Mouse (Mus musculus): ENCODE results near the gene Kdm6b. TPM values are rescaled to one million over a fixed set of nuclear protein-coding genes. Genes with fewer than 3 reads are reported as not detected.

Kdm6b gene
- polyA plus RNA-seq, 1 experiment, result 9.3 TPM

- TF ChIP-seq POLR2A (IDR thresholded peaks at IDR 0.05; ENCODE audit: borderline replicate concordance, low read depth, low read length), result no peak
- no peak for TF ChIP-seq CTCF (IDR thresholded peaks at IDR 0.05; ENCODE audit: low read depth, low read length)
- Histone ChIP-seq H3K27ac (ENCODE audit: insufficient read depth, low read depth, low read length) (no peak overlapping the region), H3K4me3 (ENCODE audit: insufficient read depth, low read length) (no peak overlapping the region), H3K4me1 (ENCODE audit: control insufficient read depth, insufficient read depth, low read length) (no peaks in the 10 kb centered on the region)
Measured at GRCm38 (mm10) chr11:69357690-69358089, 55.8 kb downstream of the Kdm6b start.

GRCm38 (mm10) chr11:69356544-69356943 is 56.9 kb downstream of the Kdm6b start:
- Histone ChIP-seq H3K4me1 (ENCODE audit: control insufficient read depth, insufficient read depth, low read length) (no peaks in the 10 kb centered on the region), H3K27ac (ENCODE audit: insufficient read depth, low read depth, low read length) (no peak overlapping the region), H3K4me3 (ENCODE audit: insufficient read depth, low read length) (no peak overlapping the region)
- TF ChIP-seq POLR2A (IDR thresholded peaks at IDR 0.05; ENCODE audit: borderline replicate concordance, low read depth, low read length) (no peak), CTCF (IDR thresholded peaks at IDR 0.05; ENCODE audit: low read depth, low read length) (no peak)

Other genes with a start within 250 kb of the Kdm6b start
- gene Alox8, start 215.8 kb downstream of the Kdm6b start, polyA plus RNA-seq (2012; ENCODE audit: insufficient read depth, insufficient read length, missing spikeins), result not detected in 2 replicates
- gene Gucy2e, start 176.6 kb downstream of the Kdm6b start, polyA plus RNA-seq (2012; ENCODE audit: insufficient read depth, insufficient read length, missing spikeins), result not detected in 2 replicates
- gene Cntrob, start 89.9 kb downstream of the Kdm6b start, polyA plus RNA-seq (2012; ENCODE audit: insufficient read depth, insufficient read length, missing spikeins), result 15.4 and 16.8 TPM in 2 replicates
- gene Trappc1, start 89.7 kb downstream of the Kdm6b start, polyA plus RNA-seq (2012; ENCODE audit: insufficient read depth, insufficient read length, missing spikeins), result 109 and 110 TPM in 2 replicates
- 0.43 and 0.88 TPM in 2 replicates for gene Kcnab3, start 87.4 kb downstream of the Kdm6b start, polyA plus RNA-seq (2012; ENCODE audit: insufficient read depth, insufficient read length, missing spikeins)
- 4.6 and 4.8 TPM in 2 replicates for gene Rnf227, start 73.2 kb downstream of the Kdm6b start, polyA plus RNA-seq (2012; ENCODE audit: insufficient read depth, insufficient read length, missing spikeins)
- gene Chd3, start 44.3 kb downstream of the Kdm6b start, polyA plus RNA-seq (2012; ENCODE audit: insufficient read depth, insufficient read length, missing spikeins), result 134 and 137 TPM in 2 replicates
- gene Naa38, start 18.2 kb downstream of the Kdm6b start, polyA plus RNA-seq (2012; ENCODE audit: insufficient read depth, insufficient read length, missing spikeins), result 69.8 and 73.7 TPM in 2 replicates
- 22.5 and 23.2 TPM in 2 replicates for gene Cyb5d1, start 18.0 kb downstream of the Kdm6b start, polyA plus RNA-seq (2012; ENCODE audit: insufficient read depth, insufficient read length, missing spikeins)
- gene Tmem88, start 15.4 kb downstream of the Kdm6b start, polyA plus RNA-seq (2012; ENCODE audit: insufficient read depth, insufficient read length, missing spikeins), result not detected in 2 replicates
- 0.72 and 0.76 TPM in 2 replicates for gene Dnah2, start 135.4 kb upstream of the Kdm6b start, polyA plus RNA-seq (2012; ENCODE audit: insufficient read depth, insufficient read length, missing spikeins)
- 0.33 TPM in 1 of 2 replicates, not detected in the other for gene Efnb3, start 146.5 kb upstream of the Kdm6b start, polyA plus RNA-seq (2012; ENCODE audit: insufficient read depth, insufficient read length, missing spikeins)
- 8.2 and 8.8 TPM in 2 replicates for gene Wrap53, start 166.6 kb upstream of the Kdm6b start, polyA plus RNA-seq (2012; ENCODE audit: insufficient read depth, insufficient read length, missing spikeins)
- gene Trp53, start 166.7 kb upstream of the Kdm6b start, polyA plus RNA-seq (2012; ENCODE audit: insufficient read depth, insufficient read length, missing spikeins), result 76.1 and 79.7 TPM in 2 replicates
- not detected in 2 replicates for gene Atp1b2, start 192.3 kb upstream of the Kdm6b start, polyA plus RNA-seq (2012; ENCODE audit: insufficient read depth, insufficient read length, missing spikeins)
- not detected in 2 replicates for gene Shbg, start 204.2 kb upstream of the Kdm6b start, polyA plus RNA-seq (2012; ENCODE audit: insufficient read depth, insufficient read length, missing spikeins)
- 2.5 and 4.3 TPM in 2 replicates for gene Sat2, start 208.3 kb upstream of the Kdm6b start, polyA plus RNA-seq (2012; ENCODE audit: insufficient read depth, insufficient read length, missing spikeins)
- gene Fxr2, start 219.3 kb upstream of the Kdm6b start, polyA plus RNA-seq (2012; ENCODE audit: insufficient read depth, insufficient read length, missing spikeins), result 54.1 and 64.6 TPM in 2 replicates
- not detected in 2 replicates for gene Sox15, start 241.6 kb upstream of the Kdm6b start, polyA plus RNA-seq (2012; ENCODE audit: insufficient read depth, insufficient read length, missing spikeins)
- gene Mpdu1, start 249.0 kb upstream of the Kdm6b start, polyA plus RNA-seq (2012; ENCODE audit: insufficient read depth, insufficient read length, missing spikeins), result 64.2 and 68.9 TPM in 2 replicates

Measured in bone marrow macrophage, adult 2 months (primary cell).